Comparison of ENCODE assay signal across 20 mouse cellular contexts in the genomic region with DNA sequence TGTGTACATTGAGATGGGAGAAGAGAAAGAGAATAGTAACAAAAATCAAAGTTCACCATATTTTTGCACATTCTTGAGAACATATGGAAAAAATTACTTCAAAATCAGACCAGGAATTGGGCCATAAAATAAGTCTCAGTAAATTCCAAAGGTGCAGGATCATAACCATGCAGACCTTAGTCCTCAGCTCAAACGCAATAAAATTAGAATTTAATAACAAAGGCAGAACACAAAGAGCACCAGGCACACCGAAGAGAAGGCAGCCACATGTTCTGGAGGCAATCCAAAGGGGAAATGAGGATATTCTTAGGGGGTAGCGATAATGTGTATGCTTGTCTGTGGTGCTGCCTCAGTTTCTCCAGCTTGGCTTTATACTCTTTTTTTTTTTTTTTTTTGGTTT.
"Had no signal": no experiment of that assay in that cellular context is flagged by ENCODE, and none has a peak within 500 bp of the region (broad histone marks: within the 10 kb centered on the region; RNA-seq: fewer than 3 reads in every experiment).

No protein-coding gene starts in this region.

- H3K4me3 ChIP-seq: kidney, embryonic 15.5 days; left cerebral cortex, adult 2 months; liver, embryonic 13.5 days; midbrain, embryonic 15.5 days; neural tube, embryonic 12.5 days; neural tube, embryonic 15.5 days; stomach, embryonic 15.5 days had no signal

- H3K27me3 ChIP-seq: kidney, embryonic 15.5 days; liver, embryonic 13.5 days; midbrain, embryonic 15.5 days; neural tube, embryonic 12.5 days; neural tube, embryonic 15.5 days; stomach, embryonic 15.5 days had no signal

- H3K4me2 ChIP-seq: kidney, embryonic 15.5 days; liver, embryonic 13.5 days; midbrain, embryonic 11.5 days; midbrain, embryonic 15.5 days; neural tube, embryonic 12.5 days; neural tube, embryonic 15.5 days; stomach, embryonic 15.5 days had no signal

- DNase-seq: kidney, adult 2 months; kidney, postnatal 10 days; kidney, postnatal 36 days; layer of hippocampus, postnatal 36 days; liver, embryonic 13.5 days; lung, adult 2 months; lung, postnatal 14 days; lung, postnatal 4 days; right cerebral cortex, postnatal 25 days; spleen, adult 18-20 months; thymus, adult 18-20 months; thymus, postnatal 36 days had no signal

- H3K9ac ChIP-seq: kidney, embryonic 15.5 days; liver, embryonic 13.5 days; midbrain, embryonic 15.5 days; neural tube, embryonic 12.5 days; neural tube, embryonic 15.5 days; stomach, embryonic 15.5 days had no signal

- ATAC-seq: intestine, postnatal 0 days; midbrain, embryonic 15.5 days had no signal

- H3K4me1 ChIP-seq: kidney, embryonic 15.5 days; liver, embryonic 13.5 days; midbrain, embryonic 15.5 days; neural tube, embryonic 12.5 days; neural tube, embryonic 15.5 days; stomach, embryonic 15.5 days had no signal

- H3K27ac ChIP-seq: kidney, embryonic 15.5 days; left cerebral cortex, adult 2 months; liver, embryonic 13.5 days; midbrain, embryonic 15.5 days; neural tube, embryonic 12.5 days; neural tube, embryonic 15.5 days; stomach, embryonic 15.5 days had no signal

- H3K36me3 ChIP-seq: kidney, embryonic 15.5 days; liver, embryonic 13.5 days; midbrain, embryonic 15.5 days; neural tube, embryonic 12.5 days; neural tube, embryonic 15.5 days; stomach, embryonic 15.5 days had no signal

- H3K9me3 ChIP-seq: kidney, embryonic 15.5 days; liver, embryonic 13.5 days; midbrain, embryonic 15.5 days; neural tube, embryonic 15.5 days; stomach, embryonic 15.5 days had no signal
